Mouse (Mus musculus) neutrophil, adult 5-6 weeks (primary cell): ENCODE data around the gene Adcy1. TPM values are rescaled to one million over a fixed set of nuclear protein-coding genes. Genes with fewer than 3 reads are reported as not detected.

Experiments
- ATAC-seq: fragments of 151-379, 151-347 bp; 2 replicates; pipeline ENCODE4 v1.8.0; 2017; ENCODE audit warnings: mild to moderate bottlenecking, moderate TSS enrichment; ENCODE audit not compliant: insufficient number of reproducible peaks, poor library complexity, low FRiP score, severe bottlenecking; ENCODE audit errors: extremely low read depth
- total RNA-seq: library from RNA; stranded (forward); fragments of 200-1000 nt; gene quantifications from 2 replicates; pipeline ENCODE4 v1.2.3, GENCODE M21; 2017

The Adcy1 gene
- total RNA-seq, 1 experiment from 2014 or later = not detected

DNA sequence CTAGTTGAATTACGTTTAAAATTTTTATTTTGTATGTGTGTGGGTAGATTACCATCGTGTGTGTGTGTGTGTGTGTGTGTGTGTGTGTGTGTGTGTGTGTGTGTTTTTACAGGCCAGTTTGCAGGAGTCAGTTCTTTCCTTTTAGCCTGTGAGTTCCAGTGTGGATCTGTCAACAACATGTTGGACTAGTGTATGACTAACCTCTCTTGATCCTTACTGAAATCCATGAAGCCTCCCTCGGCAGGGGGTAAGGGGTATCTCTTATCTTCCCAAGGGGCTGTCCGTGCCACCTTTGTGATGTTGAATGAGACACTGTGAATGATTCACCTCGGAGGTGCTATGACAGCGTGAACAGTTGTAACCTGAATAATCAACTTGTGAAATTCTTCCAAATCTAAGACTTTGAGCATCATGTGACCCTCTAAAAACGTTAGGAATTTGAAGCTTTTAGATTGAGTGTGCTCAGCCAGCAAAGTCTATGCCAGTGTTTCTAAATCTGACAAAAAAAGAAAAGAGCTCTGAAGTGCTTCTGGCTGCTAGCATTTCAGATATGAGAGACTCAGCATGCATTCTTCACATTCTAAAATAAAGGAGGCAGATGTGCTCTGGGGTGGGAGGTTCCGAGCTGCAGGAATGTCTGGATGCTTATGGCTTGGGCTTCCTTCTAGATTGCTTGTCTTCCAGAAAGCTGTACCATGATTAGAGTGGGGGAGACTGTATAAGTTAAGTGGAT is 66.2 kb downstream of the Adcy1 start:
- no peak for ATAC-seq

DNA sequence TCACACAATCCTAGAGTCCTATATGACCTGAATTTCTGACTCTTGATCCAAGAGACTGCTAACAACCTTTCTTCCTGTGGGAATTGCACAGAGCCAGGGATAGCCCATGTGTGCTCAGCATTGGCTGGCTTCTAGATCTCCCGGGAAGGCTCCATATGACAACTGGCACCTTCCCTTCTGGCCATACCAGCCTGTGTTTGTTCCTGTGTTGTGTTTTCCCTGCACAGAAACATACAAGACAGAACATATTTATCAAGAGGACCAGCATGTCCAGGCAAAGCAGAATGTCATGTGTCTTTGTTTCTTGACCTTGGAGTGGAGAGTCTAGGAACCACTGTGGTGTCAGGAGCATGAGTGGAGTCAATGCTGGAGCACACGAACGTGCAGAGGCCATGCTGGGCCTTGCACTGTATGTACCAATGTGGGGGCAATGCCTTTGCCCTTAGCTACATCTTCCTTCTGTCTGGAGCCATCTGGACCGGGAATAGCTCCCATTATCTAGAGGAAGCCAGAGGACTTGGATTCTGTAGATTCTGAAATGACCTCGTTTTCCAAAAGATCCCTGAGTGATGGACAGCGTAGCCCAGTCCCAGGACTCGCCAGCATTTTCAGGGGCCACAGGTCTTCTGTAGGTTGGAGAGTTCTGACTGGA is 69.6 kb downstream of the Adcy1 start:
- ATAC-seq = no peak

GRCm38 (mm10) chr11:7133736-7134135 is 70.4 kb downstream of the Adcy1 start:
- ATAC-seq = no peak

DNA sequence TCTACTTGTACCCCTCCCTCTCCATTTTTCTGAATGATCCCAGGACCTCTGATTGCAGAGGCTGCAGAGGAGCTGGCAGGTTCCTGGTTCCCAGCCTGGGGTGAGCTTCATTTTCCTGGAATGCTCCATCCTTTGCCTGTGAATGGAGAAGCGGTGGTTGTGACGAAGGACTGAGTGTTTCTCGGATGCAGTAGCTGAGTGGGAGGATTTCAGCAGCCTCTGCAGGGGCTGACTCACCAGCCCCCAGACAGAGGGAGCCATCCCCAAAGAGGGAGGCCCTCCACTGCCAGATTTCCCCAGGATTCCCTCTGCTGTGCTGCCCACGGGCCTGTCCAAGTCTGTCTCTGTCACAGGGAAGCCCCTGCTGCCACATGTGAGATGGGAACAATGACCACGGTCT is 71.0 kb downstream of the Adcy1 start:
- no peak for ATAC-seq

- ATAC-seq = no peak
Observed at GRCm38 (mm10) chr11:7135301-7135700, 72.0 kb downstream of the Adcy1 start.

DNA sequence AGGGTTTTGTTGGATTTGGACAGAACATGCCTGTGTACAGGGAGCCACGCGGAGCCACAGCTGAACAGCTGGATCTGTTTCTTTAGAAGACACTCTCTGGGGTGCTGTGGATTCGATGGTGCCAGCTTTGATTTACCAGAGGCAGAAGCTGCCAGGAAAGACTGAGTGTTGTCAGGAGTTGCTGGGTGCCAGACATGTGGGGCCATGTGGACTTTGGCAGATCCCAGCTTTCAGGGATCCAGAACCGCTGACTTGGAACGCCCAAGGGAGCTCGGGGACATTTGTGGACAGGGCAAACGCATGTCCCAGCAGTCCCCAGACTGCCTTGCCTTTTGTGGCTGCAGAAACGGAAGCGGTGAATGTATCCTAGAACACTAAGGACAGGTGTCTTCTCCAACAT is 72.5 kb downstream of the Adcy1 start:
- no peak for ATAC-seq

DNA sequence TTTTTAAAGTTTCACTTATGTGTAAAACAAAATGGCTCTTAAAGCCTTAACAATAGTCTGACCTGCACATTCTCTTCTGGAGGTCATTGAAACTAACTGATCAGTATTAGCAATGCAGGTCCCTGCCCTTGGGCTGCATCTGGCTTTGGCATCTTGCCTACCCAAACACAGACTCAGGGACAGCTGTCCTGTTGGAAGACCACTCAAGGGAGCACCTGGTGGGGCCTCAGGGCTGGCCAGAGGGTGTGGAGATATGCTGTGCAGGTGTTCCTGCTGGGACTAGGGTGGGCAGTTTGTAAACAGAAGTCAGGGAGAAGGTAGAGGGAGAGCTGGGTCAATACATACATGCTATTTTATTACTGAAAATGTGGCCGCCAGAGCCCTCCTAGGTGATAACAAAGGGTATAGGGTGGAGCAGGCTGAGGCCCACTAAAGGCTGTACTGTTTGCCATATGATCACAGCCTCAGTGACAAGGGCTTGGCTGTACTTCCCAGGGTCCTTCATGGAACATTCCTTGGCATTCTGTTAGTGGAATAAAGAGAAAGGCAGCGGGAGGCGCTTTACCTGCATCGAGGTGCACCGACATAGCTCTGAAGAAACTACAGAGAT is 73.1 kb downstream of the Adcy1 start:
- no peak for ATAC-seq

DNA sequence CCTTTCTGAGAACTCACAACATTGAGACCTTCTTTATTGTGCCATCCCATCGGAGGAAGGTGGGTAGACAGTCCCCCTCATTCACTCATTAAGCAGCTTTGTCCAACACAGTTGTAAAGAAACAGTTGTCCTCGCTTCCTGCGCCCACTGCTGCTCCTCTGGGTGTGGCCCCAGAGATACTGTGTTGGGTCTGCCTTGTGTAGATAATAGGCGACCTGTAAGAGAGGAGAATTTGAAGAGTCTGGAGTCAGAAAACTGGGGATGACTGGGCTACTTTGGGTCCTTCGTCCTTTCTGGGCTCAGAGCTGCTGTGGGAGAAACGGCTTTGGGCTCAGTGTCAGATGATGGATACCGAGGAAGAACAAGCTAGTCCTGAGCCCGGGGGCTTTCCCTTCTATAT is 75.1 kb downstream of the Adcy1 start:
- no peak for ATAC-seq

DNA sequence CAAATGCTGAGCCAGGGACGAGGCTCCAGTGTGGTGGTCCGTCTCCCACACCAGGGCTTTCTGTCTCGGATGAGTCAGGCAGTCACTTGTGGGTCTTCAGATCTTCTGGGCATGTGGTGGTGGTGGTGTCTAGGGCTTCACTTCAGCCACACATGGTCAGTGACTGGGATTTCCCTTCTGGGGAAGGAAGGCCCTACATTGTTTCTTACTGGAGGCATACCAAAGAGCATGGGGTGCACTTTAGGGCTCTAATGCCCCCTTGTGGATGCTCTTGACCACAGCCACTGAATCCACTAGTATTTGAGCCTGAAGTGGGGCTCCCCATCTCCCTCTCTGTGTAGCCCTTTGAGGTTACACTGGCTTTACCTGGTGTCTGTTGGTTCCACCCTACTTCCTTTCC is 77.2 kb downstream of the Adcy1 start:
- ATAC-seq = no peak

- ATAC-seq = no peak
Observed at GRCm38 (mm10) chr11:7142725-7143124, 79.4 kb downstream of the Adcy1 start.

DNA sequence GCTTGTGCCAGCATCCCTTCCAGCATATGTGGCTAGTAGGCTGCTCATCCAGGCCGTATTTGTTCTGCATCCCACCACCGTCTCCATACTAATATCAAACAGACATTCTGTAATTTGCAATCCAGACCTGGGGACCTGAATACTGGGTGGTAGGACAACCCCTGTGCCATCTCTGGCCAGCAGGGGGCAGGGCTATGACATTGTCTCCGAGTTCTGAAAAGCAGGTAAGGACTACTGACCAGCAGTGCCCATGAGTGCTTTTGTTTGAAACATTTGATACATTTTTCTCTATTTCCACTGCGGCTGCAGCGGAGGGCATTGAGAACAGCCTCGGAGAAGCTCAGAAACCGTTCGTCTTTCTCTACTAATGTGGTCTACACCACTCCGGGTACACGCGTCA is 81.1 kb downstream of the Adcy1 start:
- no peak for ATAC-seq

GRCm38 (mm10) chr11:7145221-7145620 is 81.9 kb downstream of the Adcy1 start:
- ATAC-seq = 0 out of 2 replicates have a peak, but pooled peaks have one; percentile 27

GRCm38 (mm10) chr11:7147536-7147935 is 84.2 kb downstream of the Adcy1 start:
- ATAC-seq = no peak

DNA sequence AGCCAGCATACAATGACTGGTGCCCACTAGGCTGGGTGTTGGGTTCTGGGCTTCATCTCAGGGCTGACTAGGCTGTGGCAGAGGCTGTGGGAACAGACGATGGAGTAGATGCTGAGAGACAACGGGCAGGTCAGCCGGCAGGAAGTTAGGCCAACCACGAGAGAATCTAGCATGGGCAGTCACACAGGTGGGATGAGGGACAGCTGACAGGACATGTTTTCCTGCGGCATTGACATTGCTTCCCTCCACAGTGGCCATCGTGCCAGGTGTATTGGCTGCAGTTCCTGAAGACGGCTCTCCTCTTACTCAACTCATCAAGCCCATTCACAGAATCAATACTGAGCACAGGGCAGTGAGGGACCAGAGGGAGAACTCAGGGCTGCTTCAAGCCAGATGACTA is 84.7 kb downstream of the Adcy1 start:
- no peak for ATAC-seq

DNA sequence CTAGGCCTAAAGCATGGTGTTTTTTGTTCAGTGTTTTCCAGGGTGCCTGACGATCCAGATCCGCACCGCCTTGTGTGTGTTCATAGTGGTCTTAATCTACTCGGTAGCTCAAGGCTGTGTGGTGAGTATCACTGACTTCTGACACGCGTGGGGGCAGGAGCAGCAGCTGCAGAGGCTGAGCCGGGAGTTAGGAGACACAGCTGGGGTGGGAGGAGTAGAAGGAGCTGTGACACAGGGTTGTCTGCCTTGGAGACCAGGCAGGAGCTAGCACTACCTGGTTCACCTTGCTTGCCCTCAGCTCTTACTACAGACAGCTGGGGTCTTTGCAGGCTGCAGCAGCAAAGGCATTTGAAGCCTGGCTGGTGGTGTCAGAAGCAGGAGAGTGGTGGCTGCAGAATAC is 86.2 kb downstream of the Adcy1 start:
- no peak for ATAC-seq

DNA sequence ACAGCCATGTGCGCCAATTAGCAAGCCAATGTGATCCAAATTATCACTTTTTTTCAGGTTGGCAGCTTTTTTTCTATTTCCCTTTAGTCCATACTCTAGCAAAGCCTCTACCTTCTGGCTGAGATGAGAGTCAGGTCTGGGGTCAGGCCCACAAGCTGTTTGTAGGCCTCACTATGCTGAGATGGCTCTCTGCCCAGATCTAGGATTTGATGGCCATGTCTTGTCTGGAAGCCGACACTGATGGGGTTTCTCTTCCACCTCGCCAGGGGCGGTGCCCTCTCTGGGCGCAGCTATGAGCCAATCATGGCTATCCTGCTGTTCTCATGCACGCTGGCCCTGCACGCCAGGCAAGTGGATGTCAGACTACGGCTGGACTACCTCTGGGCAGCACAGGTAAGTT is 87.2 kb downstream of the Adcy1 start:
- ATAC-seq = no peak

DNA sequence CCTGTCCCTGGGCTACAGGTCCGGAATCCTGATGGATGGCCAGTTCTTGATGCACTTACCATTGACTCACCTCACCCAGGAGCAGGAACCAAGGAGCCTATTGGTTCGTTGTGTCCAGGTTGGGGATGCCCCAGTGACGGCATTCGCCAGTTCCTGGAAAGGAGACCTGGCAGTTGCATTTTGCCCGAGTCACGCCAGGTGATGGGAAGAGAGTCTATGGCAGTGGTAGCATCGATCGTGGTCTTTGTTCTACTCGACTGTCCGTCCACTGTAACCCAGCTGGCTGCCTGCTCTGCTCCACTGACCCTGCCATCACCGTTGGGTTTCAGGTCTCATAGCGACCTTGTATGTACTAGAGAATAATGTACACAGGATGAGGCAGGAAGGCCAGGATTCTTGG is 89.1 kb downstream of the Adcy1 start:
- no peak for ATAC-seq

GRCm38 (mm10) chr11:7153081-7153480 is 89.8 kb downstream of the Adcy1 start:
- no peak for ATAC-seq

GRCm38 (mm10) chr11:7156427-7156826 is 93.1 kb downstream of the Adcy1 start:
- ATAC-seq = no peak

DNA sequence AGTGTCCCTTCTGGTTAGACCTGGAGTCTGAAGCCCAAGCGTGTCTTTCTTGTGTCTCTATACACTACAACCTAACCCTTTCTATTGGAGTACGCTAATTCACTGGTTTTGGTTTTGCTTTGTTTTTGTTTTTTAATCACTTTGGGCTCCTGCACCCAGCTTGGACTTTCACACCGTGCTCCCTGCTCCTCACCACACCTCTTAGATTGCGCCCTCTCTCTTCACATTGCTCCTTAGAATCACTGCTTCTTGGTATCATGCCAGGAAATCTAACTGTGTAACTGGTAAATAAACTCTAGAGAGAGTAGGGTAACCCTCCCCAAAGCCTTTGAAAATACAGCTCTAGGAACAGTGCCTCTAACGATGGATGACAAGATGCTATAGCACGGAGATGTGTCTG is 94.9 kb downstream of the Adcy1 start:
- ATAC-seq = no peak
